Comparison of ENCODE assay signal across 9 mouse cellular contexts in the genomic region with DNA sequence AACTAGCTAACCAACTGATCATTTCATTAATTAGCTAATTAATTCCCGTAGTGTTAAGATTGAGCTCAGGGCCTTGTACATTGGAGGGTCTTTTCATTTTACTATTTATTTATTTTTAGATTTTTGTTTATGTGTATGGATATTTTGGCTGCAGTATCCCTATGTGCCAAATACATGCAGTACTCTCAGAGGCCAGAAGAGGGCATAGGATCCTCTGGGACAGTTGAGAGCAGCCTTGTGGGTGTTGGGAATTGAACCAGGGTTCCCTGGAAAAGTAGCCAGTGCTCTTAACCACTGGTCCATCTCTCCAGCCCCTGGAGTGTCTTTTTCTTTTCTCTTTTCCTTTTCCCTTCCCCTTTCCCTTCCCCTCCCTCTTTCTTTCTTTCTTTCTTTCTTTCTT. TPM values are rescaled to one million over a fixed set of nuclear protein-coding genes. Genes with fewer than 3 reads are reported as not detected.
A peak's percentile ranks its signal among the peaks of the same experiment; 100 is the strongest.
DNase-seq lines count a peak whose midpoint lies in the region; ATAC-seq and TF ChIP-seq lines count a peak whose summit lies in the region.
"Had no signal": no experiment of that assay in that cellular context is flagged by ENCODE, and none has a peak within 500 bp of the region (broad histone marks: within the 10 kb centered on the region; RNA-seq: fewer than 3 reads in every experiment).

No protein-coding gene starts in this region.

- peak; percentile 53 for TF ChIP-seq RAD21 in MEL (IDR thresholded peaks at IDR 0.05; ENCODE audit: low read depth, low read length)

- H3K4me2 ChIP-seq in kidney, embryonic 15.5 days: no peak overlapping the region
- no peak overlapping the region for H3K4me2 ChIP-seq in hindbrain, embryonic 14.5 days (replicated peaks)

- H3K79me2 ChIP-seq in MEL (ENCODE audit: control insufficient read depth, insufficient read depth, low read length, poor library complexity): no peaks in the 10 kb centered on the region

- peak; percentile 39 for DNase-seq in kidney, adult 2 months
- DNase-seq in MEL (ENCODE audit: low read depth, low spot score): peak; percentile 74
- DNase-seq in embryo, embryonic 11 days: peak; percentile 35
- peak; percentile 22 for DNase-seq in mesoderm, embryonic 11.5 days (ENCODE audit: low read depth, low spot score)
- DNase-seq in hindbrain, embryonic 14.5 days (ENCODE audit: low spot score): no peak
- no peak for DNase-seq in forebrain, embryonic 10.5 days (ENCODE audit: extremely low spot score, low spot score)

- no peaks in the 10 kb centered on the region for H3K4me1 ChIP-seq in kidney, adult 2 months (ENCODE audit: control insufficient read depth, insufficient read depth, low read length)
- no peaks in the 10 kb centered on the region for H3K4me1 ChIP-seq in kidney, embryonic 15.5 days
- H3K4me1 ChIP-seq in MEL (ENCODE audit: control insufficient read depth in 1 of 2, insufficient read depth in 2 of 2, low read length in 2 of 2): peaks cover 0 to 6% of the 10 kb centered on the region in 2 experiments; a peak in 2 of 4 replicates
- 0 out of 2 replicates have a peak, but pooled peaks cover 3% of the 10 kb centered on the region for H3K4me1 ChIP-seq in hindbrain, embryonic 14.5 days (replicated peaks; ENCODE audit: control insufficient read depth, insufficient read depth, low read length)
- H3K4me1 ChIP-seq in forebrain, embryonic 10.5 days: peaks cover 4% of the 10 kb centered on the region

- no peaks in the 10 kb centered on the region for H3K36me3 ChIP-seq in kidney, adult 2 months (ENCODE audit: control insufficient read depth, insufficient read depth, low read length)
- H3K36me3 ChIP-seq in kidney, embryonic 15.5 days: no peaks in the 10 kb centered on the region
- H3K36me3 ChIP-seq in MEL (ENCODE audit: control insufficient read depth in 1 of 2, insufficient read depth in 2 of 2, low read length in 2 of 2): no peaks in the 10 kb centered on the region; a peak in 1 of 4 replicates
- no peaks in the 10 kb centered on the region for H3K36me3 ChIP-seq in hindbrain, embryonic 14.5 days (replicated peaks; ENCODE audit: control insufficient read depth, insufficient read depth)
- no peaks in the 10 kb centered on the region for H3K36me3 ChIP-seq in forebrain, embryonic 10.5 days (replicated peaks)

- TF ChIP-seq POLR2A in kidney, adult 2 months (IDR thresholded peaks at IDR 0.05; ENCODE audit: low read depth, low read length): no peak
- no peak for TF ChIP-seq POLR2A in MEL (IDR thresholded peaks at IDR 0.05; ENCODE audit: control insufficient read depth in 1 of 2, insufficient read depth in 1 of 2, low read depth in 1 of 2, low read length in 2 of 2, poor library complexity in 1 of 2)

- no peak overlapping the region for H3K9ac ChIP-seq in kidney, embryonic 15.5 days
- H3K9ac ChIP-seq in MEL (ENCODE audit: control insufficient read depth, low read depth, low read length, poor library complexity, severe bottlenecking): no peak overlapping the region
- H3K9ac ChIP-seq in hindbrain, embryonic 14.5 days: no peak overlapping the region

- no peak for ATAC-seq in kidney, embryonic 15.5 days (replicated peaks; ENCODE audit: low FRiP score)
- no peak for ATAC-seq in megakaryocyte-erythroid progenitor cell, adult 5-6 weeks (replicated peaks; ENCODE audit: low FRiP score, low TSS enrichment, poor library complexity, severe bottlenecking)
- no peak for ATAC-seq in hindbrain, embryonic 14.5 days (ENCODE audit: low FRiP score)

- H3K27ac ChIP-seq in kidney, adult 2 months (ENCODE audit: insufficient read depth, low read depth, low read length): no peak overlapping the region
- no peak overlapping the region for H3K27ac ChIP-seq in kidney, embryonic 15.5 days
- no peak overlapping the region for H3K27ac ChIP-seq in MEL (ENCODE audit: control insufficient read depth, low read depth, low read length)
- no peak overlapping the region for H3K27ac ChIP-seq in hindbrain, embryonic 14.5 days
- H3K27ac ChIP-seq in forebrain, embryonic 10.5 days: no peak overlapping the region

- H3K27me3 ChIP-seq in kidney, adult 2 months (replicated peaks; ENCODE audit: control insufficient read depth, insufficient read depth, low read length): no peaks in the 10 kb centered on the region
- no peaks in the 10 kb centered on the region for H3K27me3 ChIP-seq in kidney, embryonic 15.5 days
- peaks cover 0 to 3% of the 10 kb centered on the region in 2 experiments; a peak in 2 of 4 replicates for H3K27me3 ChIP-seq in MEL (ENCODE audit: control insufficient read depth in 1 of 2, insufficient read depth in 2 of 2, low read length in 2 of 2)
- no peaks in the 10 kb centered on the region for H3K27me3 ChIP-seq in hindbrain, embryonic 14.5 days (ENCODE audit: control insufficient read depth, insufficient read depth, low read length)
- H3K27me3 ChIP-seq in forebrain, embryonic 10.5 days (ENCODE audit: poor library complexity, severe bottlenecking): 0 out of 2 replicates have a peak, but pooled peaks cover 8% of the 10 kb centered on the region

- TF ChIP-seq CTCF in kidney, adult 2 months (conservative IDR thresholded peaks at IDR 0.05; ENCODE audit: insufficient read depth, insufficient read length, low read depth, low read length): peak; percentile 45
- TF ChIP-seq CTCF in MEL (IDR thresholded peaks at IDR 0.05 in 2 of 3, conservative IDR thresholded peaks at IDR 0.05 in 1 of 3; ENCODE audit: control insufficient read depth in 1 of 3, insufficient read depth in 1 of 3, low read depth in 2 of 3, low read length in 3 of 3, poor library complexity in 1 of 3, severe bottlenecking in 1 of 3): peak; percentile 62 to 71 (median 67)

- WGBS in kidney, adult 2 months: 71% methylated on average over 1 of the region's 1 CpGs
- 70% methylated on average over 1 of the region's 1 CpGs for WGBS in kidney, embryonic 15.5 days
- WGBS in hindbrain, embryonic 14.5 days: 61% methylated on average over 1 of the region's 1 CpGs
- 66% methylated on average over 1 of the region's 1 CpGs for whole genome bisulfite sequencing in forebrain, embryonic 10.5 days

- H3K9me3 ChIP-seq in kidney, embryonic 15.5 days (replicated peaks): no peaks in the 10 kb centered on the region
- H3K9me3 ChIP-seq in MEL (replicated peaks; ENCODE audit: insufficient read depth, low read length): no peaks in the 10 kb centered on the region
- no peaks in the 10 kb centered on the region for H3K9me3 ChIP-seq in hindbrain, embryonic 14.5 days (ENCODE audit: control insufficient read depth, low read length)
- no peaks in the 10 kb centered on the region for H3K9me3 ChIP-seq in forebrain, embryonic 10.5 days

- H3K4me3 ChIP-seq in kidney, adult 2 months (ENCODE audit: insufficient read depth, low read depth, low read length): no peak overlapping the region
- H3K4me3 ChIP-seq in kidney, embryonic 15.5 days (replicated peaks): no peak overlapping the region
- no peak overlapping the region for H3K4me3 ChIP-seq in MEL (ENCODE audit: control insufficient read depth in 1 of 2, insufficient read depth in 1 of 2, low read depth in 2 of 2, low read length in 2 of 2)
- no peak overlapping the region for H3K4me3 ChIP-seq in hindbrain, embryonic 14.5 days (replicated peaks; ENCODE audit: low read length)
- no peak overlapping the region for H3K4me3 ChIP-seq in forebrain, embryonic 10.5 days

- TF ChIP-seq EP300 in MEL (IDR thresholded peaks at IDR 0.05; ENCODE audit: low read depth in 1 of 2, low read length in 2 of 2): no peak

RNA-seq across cellular contexts. Expression of gene Mpo, which starts 12.1 kb away (rescaled TPM):
- 0.05 TPM in 1 of 2 replicates, not detected in the other for polyA plus RNA-seq in kidney, adult 2 months (2012; rRNA removed)
- 4.2 and 5.7 TPM in 2 replicates for polyA plus RNA-seq in kidney, embryonic 15.5 days (2015; fragmentation: Nextera tagmentation; extraction: Ambion mirVana)
- not detected in 2 replicates for total RNA-seq in MEL (2012; rRNA removed)
- under 1 TPM in 1 of 2 experiments, not detected in 1; 0.13 TPM for polyA plus RNA-seq in MEL (2012; ENCODE audit: insufficient read depth in 1 of 2, insufficient read length in 2 of 2, low read depth in 1 of 2, low replicate concordance in 2 of 2, missing spikeins in 1 of 2)
- 7.9 TPM in 1 of 2 replicates, not detected in the other for total RNA-seq in megakaryocyte-erythroid progenitor cell, adult 5-6 weeks (2014; fragmentation: Nextera tagmentation)
- total RNA-seq in megakaryocyte-erythroid progenitor cell, adult 5-6 weeks (2017): 7.6 and 31.9 TPM in 2 replicates
- polyA plus RNA-seq in hindbrain, embryonic 14.5 days (2014; fragmentation: Nextera tagmentation; extraction: Ambion mirVana): 0.22 and 0.88 TPM in 2 replicates
- 4.5 and 5.1 TPM in 2 replicates for polyA plus RNA-seq in forebrain, embryonic 10.5 days (2016; fragmentation: Nextera tagmentation; extraction: Ambion mirVana)
- total RNA-seq: heart, postnatal 25 days had no signal

RNA-seq across cellular contexts. Expression of gene Lpo, which starts 22.6 kb away (rescaled TPM):
- 0.22 and 0.50 TPM in 2 replicates for polyA plus RNA-seq in kidney, adult 2 months (2012; rRNA removed)
- 0.44 TPM in 1 of 2 replicates, not detected in the other for polyA plus RNA-seq in kidney, embryonic 15.5 days (2015; fragmentation: Nextera tagmentation; extraction: Ambion mirVana)
- total RNA-seq in MEL (2012; rRNA removed): not detected in 2 replicates
- not detected for polyA plus RNA-seq in MEL (2012; ENCODE audit: insufficient read depth in 1 of 2, insufficient read length in 2 of 2, low read depth in 1 of 2, low replicate concordance in 2 of 2, missing spikeins in 1 of 2)
- total RNA-seq in megakaryocyte-erythroid progenitor cell, adult 5-6 weeks (2014; fragmentation: Nextera tagmentation): not detected in 2 replicates
- not detected in 2 replicates for total RNA-seq in megakaryocyte-erythroid progenitor cell, adult 5-6 weeks (2017)
- polyA plus RNA-seq in hindbrain, embryonic 14.5 days (2014; fragmentation: Nextera tagmentation; extraction: Ambion mirVana): 1.3 and 2.2 TPM in 2 replicates
- 0.06 and 0.14 TPM in 2 replicates for polyA plus RNA-seq in forebrain, embryonic 10.5 days (2016; fragmentation: Nextera tagmentation; extraction: Ambion mirVana)
- total RNA-seq: heart, postnatal 25 days had no signal

RNA-seq across cellular contexts. Expression of gene Tspoap1, which starts 45.1 kb away (rescaled TPM):
- polyA plus RNA-seq in kidney, adult 2 months (2012; rRNA removed): 3.1 and 4.2 TPM in 2 replicates
- 4.4 and 5.1 TPM in 2 replicates for polyA plus RNA-seq in kidney, embryonic 15.5 days (2015; fragmentation: Nextera tagmentation; extraction: Ambion mirVana)
- 3.7 and 5.2 TPM in 2 replicates for total RNA-seq in MEL (2012; rRNA removed)
- polyA plus RNA-seq in MEL (2012; ENCODE audit: insufficient read depth in 1 of 2, insufficient read length in 2 of 2, low read depth in 1 of 2, low replicate concordance in 2 of 2, missing spikeins in 1 of 2): 1 to 10 TPM in 1 of 2 experiments, not detected in 1; 8.6 TPM
- 5.5 and 20.3 TPM in 2 replicates for total RNA-seq in megakaryocyte-erythroid progenitor cell, adult 5-6 weeks (2014; fragmentation: Nextera tagmentation)
- total RNA-seq in megakaryocyte-erythroid progenitor cell, adult 5-6 weeks (2017): 3.5 and 5.4 TPM in 2 replicates
- 43.8 and 46.9 TPM in 2 replicates for polyA plus RNA-seq in hindbrain, embryonic 14.5 days (2014; fragmentation: Nextera tagmentation; extraction: Ambion mirVana)
- 11.0 and 11.1 TPM in 2 replicates for polyA plus RNA-seq in forebrain, embryonic 10.5 days (2016; fragmentation: Nextera tagmentation; extraction: Ambion mirVana)

RNA-seq across cellular contexts. Expression of gene Mks1, which starts 47.6 kb away (rescaled TPM):
- polyA plus RNA-seq in kidney, adult 2 months (2012; rRNA removed): 9.6 and 11.3 TPM in 2 replicates
- 16.9 and 18.7 TPM in 2 replicates for polyA plus RNA-seq in kidney, embryonic 15.5 days (2015; fragmentation: Nextera tagmentation; extraction: Ambion mirVana)
- 3.3 and 3.7 TPM in 2 replicates for total RNA-seq in MEL (2012; rRNA removed)
- 1 to 10 TPM in 1 of 2 experiments, not detected in 1; 6.1 TPM for polyA plus RNA-seq in MEL (2012; ENCODE audit: insufficient read depth in 1 of 2, insufficient read length in 2 of 2, low read depth in 1 of 2, low replicate concordance in 2 of 2, missing spikeins in 1 of 2)
- total RNA-seq in megakaryocyte-erythroid progenitor cell, adult 5-6 weeks (2014; fragmentation: Nextera tagmentation): 4.3 and 6.8 TPM in 2 replicates
- total RNA-seq in megakaryocyte-erythroid progenitor cell, adult 5-6 weeks (2017): 2.4 and 8.4 TPM in 2 replicates
- 7.8 and 10.9 TPM in 2 replicates for polyA plus RNA-seq in hindbrain, embryonic 14.5 days (2014; fragmentation: Nextera tagmentation; extraction: Ambion mirVana)
- 17.6 and 18.5 TPM in 2 replicates for polyA plus RNA-seq in forebrain, embryonic 10.5 days (2016; fragmentation: Nextera tagmentation; extraction: Ambion mirVana)

Comparison
In these comparisons a context has a peak if more than half of its experiments do, and no peak if none do; other contexts are left out.
1. DNase-seq: peak in kidney, adult 2 months (single experiment), MEL (single experiment), embryo, embryonic 11 days (single experiment) and mesoderm, embryonic 11.5 days (single experiment); none in hindbrain, embryonic 14.5 days (single experiment) and forebrain, embryonic 10.5 days (single experiment).